Mouse (Mus musculus) G1E (cell line): ENCODE data around the gene Fam161b.

Source experiments
- CTCF ChIP-seq: IDR thresholded peaks from 2 replicates; pipeline ENCODE4 v1.5.1; 2012; ENCODE audit warnings: low read depth, low read length, inconsistent platforms, mixed read lengths
- GATA1 ChIP-seq: IDR thresholded peaks from 2 replicates; pipeline ENCODE4 v1.6.1; 2012; ENCODE audit warnings: borderline replicate concordance, low read length, inconsistent platforms, mixed read lengths
- GATA2 ChIP-seq: IDR thresholded peaks from 2 replicates; pipeline ENCODE4 v1.6.1; 2012; ENCODE audit warnings: low read depth, low read length, inconsistent platforms, borderline replicate concordance
- POLR2AphosphoS5 ChIP-seq: IDR thresholded peaks from 2 replicates; pipeline ENCODE4 v1.6.1; 2012; ENCODE audit warnings: low read depth, low read length, inconsistent platforms; ENCODE audit not compliant: insufficient replicate concordance
- TAL1 ChIP-seq: conservative IDR thresholded peaks from 2 replicates; pipeline ENCODE4 v1.6.1; 2012; ENCODE audit warnings: low read depth, low read length, inconsistent platforms, mixed read lengths

- TF ChIP-seq CTCF (no peak), GATA1 (no peak), POLR2AphosphoS5 (no peak), TAL1 (no peak), GATA2 (no peak)
These were observed 23.8 kb upstream of the Fam161b start for GRCm38 (mm10) chr12:84385408-84385807.
